Mouse (Mus musculus) intestine, embryonic 16.5 days (tissue): ENCODE data around the gene Cenpm. TPM values are rescaled to one million over a fixed set of nuclear protein-coding genes. Genes with fewer than 3 reads are reported as not detected.

ENCODE experiments used
- microRNA counts: library from miRNA; unstranded; fragments of <30 nt; microRNA quantifications from one replicate; lab custom pipeline; 2016
- microRNA-seq: library from miRNA; unstranded; fragments of <30 nt; microRNA quantifications from one replicate; pipeline ENCODE4, GENCODE M21; 2016
- polyA plus RNA-seq: library from polyadenylated mRNA; unstranded; fragments of >200 nt; fragmentation: Nextera tagmentation; extraction: Ambion mirVana; gene quantifications from 2 replicates; pipeline ENCODE4 v1.2.1, GENCODE M21; 2015

Gene Cenpm
- polyA plus RNA-seq, 1 experiment from 2014 or later = 43.6 TPM

MicroRNA genes within 50 kb of the gene (microRNA counts, 519-probe panel; counts per million panel counts)
- 2,213 counts per million, percentile 52 among the panel's probes with 10 or more counts for microRNA mmu-miR-33 (lab: Ali Mortazavi, UCI)

Small RNA genes lying within 50 kb of the gene (microRNA-seq; reads per million reads assigned to microRNA genes)
- gene Mir33 = 85.1 reads per million, percentile 45 among the genes with 10 or more reads in this experiment

Other genes with a start within 250 kb of the Cenpm start
- gene Desi1, start 210.9 kb downstream of the Cenpm start, polyA plus RNA-seq = 17.1 and 19.6 TPM in 2 replicates
- gene Snu13, start 197.2 kb downstream of the Cenpm start, polyA plus RNA-seq = 215 and 246 TPM in 2 replicates
- not detected in 2 replicates for gene 4930407I10Rik, start 185.6 kb downstream of the Cenpm start, polyA plus RNA-seq
- gene Mei1, start 174.8 kb downstream of the Cenpm start, polyA plus RNA-seq = not detected in 2 replicates
- gene Ccdc134, start 116.8 kb downstream of the Cenpm start, polyA plus RNA-seq = 9.8 and 11.6 TPM in 2 replicates
- 138 and 141 TPM in 2 replicates for gene Srebf2, start 97.6 kb downstream of the Cenpm start, polyA plus RNA-seq
- 0.06 and 0.09 TPM in 2 replicates for gene Shisa8, start 31.9 kb downstream of the Cenpm start, polyA plus RNA-seq
- 0.09 and 0.11 TPM in 2 replicates for gene Tnfrsf13c, start 20.4 kb downstream of the Cenpm start, polyA plus RNA-seq
- gene 1500009C09Rik, start 7.6 kb upstream of the Cenpm start, polyA plus RNA-seq = not detected in 2 replicates
- gene Sept3, start 30.1 kb upstream of the Cenpm start, polyA plus RNA-seq = 4.2 and 4.4 TPM in 2 replicates
- gene Wbp2nl, start 54.2 kb upstream of the Cenpm start, polyA plus RNA-seq = 0.15 and 0.16 TPM in 2 replicates
- gene Naga, start 94.2 kb upstream of the Cenpm start, polyA plus RNA-seq = 296 and 437 TPM in 2 replicates
- 11.6 and 13.2 TPM in 2 replicates for gene Pheta2, start 94.2 kb upstream of the Cenpm start, polyA plus RNA-seq
- 332 and 340 TPM in 2 replicates for gene Smdt1, start 94.2 kb upstream of the Cenpm start, polyA plus RNA-seq
- gene Ndufa6, start 109.6 kb upstream of the Cenpm start, polyA plus RNA-seq = 561 and 588 TPM in 2 replicates
- 14.1 and 14.9 TPM in 2 replicates for gene Cyp2d22, start 135.5 kb upstream of the Cenpm start, polyA plus RNA-seq
- not detected in 2 replicates for gene Cyp2d11, start 149.3 kb upstream of the Cenpm start, polyA plus RNA-seq
- 0.67 and 1.8 TPM in 2 replicates for gene Cyp2d10, start 162.4 kb upstream of the Cenpm start, polyA plus RNA-seq
- gene Cyp2d9, start 188.7 kb upstream of the Cenpm start, polyA plus RNA-seq = 0.10 and 0.31 TPM in 2 replicates